Mouse (Mus musculus): ENCODE results near the gene Adcy1. TPM values are rescaled to one million over a fixed set of nuclear protein-coding genes. Genes with fewer than 3 reads are reported as not detected.

The Adcy1 gene
- polyA plus RNA-seq, 1 experiment from 2014 or later, result 17.2 TPM

GRCm38 (mm10) chr11:7179276-7179675 lies 116.0 kb downstream of the Adcy1 start:
- ATAC-seq (ENCODE audit: low FRiP score) (no peak), DNase-seq (ENCODE audit: low spot score) (no peak)
- Histone ChIP-seq H3K4me3 (replicated peaks; ENCODE audit: low read length) (no peak overlapping the region), H3K27me3 (ENCODE audit: control insufficient read depth, insufficient read depth, low read length) (no peaks in the 10 kb centered on the region), H3K9me3 (ENCODE audit: control insufficient read depth, low read length) (no peaks in the 10 kb centered on the region), H3K4me2 (replicated peaks) (no peak overlapping the region), H3K27ac (no peak overlapping the region), H3K36me3 (replicated peaks; ENCODE audit: control insufficient read depth, insufficient read depth) (no peaks in the 10 kb centered on the region), H3K4me1 (replicated peaks; ENCODE audit: control insufficient read depth, insufficient read depth, low read length) (peaks cover 4% of the 10 kb centered on the region; the same call in 1 of the 2 replicates), H3K9ac (no peak overlapping the region)
- WGBS, result 89% methylated on average over 2 of the region's 2 CpGs

DNA sequence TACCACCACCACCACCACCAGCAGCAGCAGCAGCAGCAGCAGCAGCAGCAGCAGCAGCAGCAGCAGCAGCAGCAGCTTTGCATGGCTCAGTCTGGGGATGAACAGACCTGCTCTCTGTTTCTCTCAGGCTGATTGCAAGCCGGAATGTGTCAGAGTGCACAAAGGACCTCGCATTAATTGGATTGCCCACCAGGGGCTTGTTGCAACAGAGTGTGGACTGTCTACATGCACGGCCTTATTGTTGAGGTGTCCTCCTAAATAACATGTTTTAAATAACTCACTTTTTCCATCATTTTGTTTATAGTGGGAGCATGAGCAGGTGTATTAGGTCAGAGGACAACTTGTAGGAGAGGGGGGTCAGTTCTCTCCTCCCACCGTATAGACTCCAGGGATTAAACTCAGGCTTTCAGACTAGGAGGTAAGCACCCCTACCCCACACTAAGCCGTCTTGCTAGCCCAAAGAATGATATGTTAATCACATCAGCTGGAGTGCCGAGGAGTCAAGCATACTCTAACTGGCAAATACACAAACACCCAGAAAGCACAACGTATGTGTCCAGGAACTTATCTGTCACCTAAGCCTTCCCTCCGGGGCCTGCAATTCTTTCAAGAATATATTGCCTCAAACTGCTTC lies 119.2 kb downstream of the Adcy1 start:
- no peaks in the 10 kb centered on the region for H3K9me3 ChIP-seq (ENCODE audit: control insufficient read depth, low read length)
- H3K27me3 ChIP-seq (ENCODE audit: control insufficient read depth, insufficient read depth, low read length), result no peaks in the 10 kb centered on the region
- H3K4me1 ChIP-seq (replicated peaks; ENCODE audit: control insufficient read depth, insufficient read depth, low read length), result peaks cover 4% of the 10 kb centered on the region; the same call in 1 of the 2 replicates
- no peak overlapping the region for H3K4me2 ChIP-seq (replicated peaks)
- no peak overlapping the region for H3K9ac ChIP-seq
- ATAC-seq (ENCODE audit: low FRiP score) (peak; percentile 68), DNase-seq (ENCODE audit: low spot score) (no peak)
- H3K4me3 ChIP-seq (replicated peaks; ENCODE audit: low read length), result no peak overlapping the region
- no peaks in the 10 kb centered on the region for H3K36me3 ChIP-seq (replicated peaks; ENCODE audit: control insufficient read depth, insufficient read depth)
- H3K27ac ChIP-seq, result no peak overlapping the region
- 24% methylated on average over 8 of the region's 8 CpGs for WGBS

DNA sequence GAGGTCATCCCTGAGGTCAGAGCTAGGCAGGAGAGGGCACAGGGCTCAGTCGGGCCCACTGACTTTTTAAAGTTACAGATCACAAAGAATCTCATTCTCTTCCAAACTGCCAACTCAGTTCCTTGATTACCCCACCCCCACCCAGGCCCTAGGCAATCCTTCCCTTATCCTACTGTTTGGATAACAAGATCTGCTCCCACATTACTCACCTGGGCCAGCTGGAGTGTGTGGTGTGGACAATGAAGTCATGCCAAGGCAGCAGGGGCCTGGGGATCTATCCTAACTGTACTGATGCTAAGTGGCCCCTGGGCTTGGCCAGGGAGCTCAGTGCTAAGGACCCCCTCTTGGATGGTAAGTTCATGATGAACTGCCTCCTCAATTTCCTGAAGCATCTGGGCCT lies 121.1 kb downstream of the Adcy1 start:
- Histone ChIP-seq H3K9ac (no peak overlapping the region), H3K27me3 (ENCODE audit: control insufficient read depth, insufficient read depth, low read length) (no peaks in the 10 kb centered on the region), H3K4me1 (replicated peaks; ENCODE audit: control insufficient read depth, insufficient read depth, low read length) (peaks cover 4% of the 10 kb centered on the region; the same call in 1 of the 2 replicates), H3K27ac (no peak overlapping the region), H3K9me3 (ENCODE audit: control insufficient read depth, low read length) (no peaks in the 10 kb centered on the region), H3K4me3 (replicated peaks; ENCODE audit: low read length) (no peak overlapping the region), H3K4me2 (replicated peaks) (no peak overlapping the region), H3K36me3 (replicated peaks; ENCODE audit: control insufficient read depth, insufficient read depth) (no peaks in the 10 kb centered on the region)
- no peak for ATAC-seq (ENCODE audit: low FRiP score)
- DNase-seq (ENCODE audit: low spot score), result no peak
- 6% methylated on average over 1 of the region's 1 CpGs for WGBS

DNA sequence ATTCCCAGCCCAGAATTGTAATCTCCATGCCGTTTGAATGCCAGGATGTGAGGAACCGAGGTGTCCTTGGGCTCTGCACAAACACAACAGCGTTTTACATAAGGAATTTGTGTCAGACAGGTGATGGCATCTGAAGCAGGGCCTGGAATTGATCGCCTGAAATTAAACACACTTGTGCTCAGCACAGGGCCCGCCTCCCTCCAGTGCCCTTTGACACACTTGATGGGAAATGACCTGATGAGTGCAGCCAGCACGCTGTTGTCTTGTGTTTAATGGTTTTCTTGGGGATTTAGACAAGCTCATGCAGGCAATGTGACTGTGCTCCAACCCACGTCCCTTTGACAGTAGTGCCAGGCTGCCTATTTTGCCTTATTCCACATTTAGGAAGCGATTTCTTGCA lies 124.2 kb downstream of the Adcy1 start:
- WGBS, result 73% methylated on average over 8 of the region's 8 CpGs
- ATAC-seq (ENCODE audit: low FRiP score) (no peak), DNase-seq (ENCODE audit: low spot score) (no peak)
- Histone ChIP-seq H3K27ac (no peak overlapping the region), H3K4me2 (replicated peaks) (no peak overlapping the region), H3K27me3 (ENCODE audit: control insufficient read depth, insufficient read depth, low read length) (no peaks in the 10 kb centered on the region), H3K36me3 (replicated peaks; ENCODE audit: control insufficient read depth, insufficient read depth) (no peaks in the 10 kb centered on the region), H3K4me3 (replicated peaks; ENCODE audit: low read length) (no peak overlapping the region), H3K9ac (no peak overlapping the region), H3K4me1 (replicated peaks; ENCODE audit: control insufficient read depth, insufficient read depth, low read length) (no peaks in the 10 kb centered on the region; the same call in 1 of the 2 replicates), H3K9me3 (ENCODE audit: control insufficient read depth, low read length) (no peaks in the 10 kb centered on the region)

GRCm38 (mm10) chr11:7188469-7188868 lies 125.2 kb downstream of the Adcy1 start, which contains the start of gene Gm11985:
Gene Gm11985, minus strand, starts transcription at chr11:7188569.
- no peaks in the 10 kb centered on the region for H3K9me3 ChIP-seq (ENCODE audit: control insufficient read depth, low read length)

GRCm38 (mm10) chr11:7192710-7193109 lies 129.4 kb downstream of the Adcy1 start:
- Histone ChIP-seq H3K27ac (no peak overlapping the region), H3K9ac (no peak overlapping the region), H3K27me3 (ENCODE audit: control insufficient read depth, insufficient read depth, low read length) (no peaks in the 10 kb centered on the region), H3K4me2 (replicated peaks) (no peak overlapping the region), H3K4me3 (replicated peaks; ENCODE audit: low read length) (no peak overlapping the region), H3K36me3 (replicated peaks; ENCODE audit: control insufficient read depth, insufficient read depth) (no peaks in the 10 kb centered on the region), H3K9me3 (ENCODE audit: control insufficient read depth, low read length) (no peaks in the 10 kb centered on the region), H3K4me1 (replicated peaks; ENCODE audit: control insufficient read depth, insufficient read depth, low read length) (no peaks in the 10 kb centered on the region)
- no peak for ATAC-seq (ENCODE audit: low FRiP score)
- WGBS, result 78% methylated on average over 6 of the region's 6 CpGs
- DNase-seq (ENCODE audit: low spot score), result no peak

More at GRCm38 (mm10) chr11:7188469-7188868, 125.2 kb downstream of the Adcy1 start, which contains the start of gene Gm11985:
- H3K4me1 ChIP-seq (replicated peaks; ENCODE audit: control insufficient read depth, insufficient read depth, low read length), result no peaks in the 10 kb centered on the region
- no peak within 1 kb of the TSS for H3K9ac ChIP-seq
- DNase-seq (ENCODE audit: low spot score) (no peak), ATAC-seq (ENCODE audit: low FRiP score) (0 out of 2 replicates have a peak, but pooled peaks have one; percentile 7)
- no peak within 1 kb of the TSS for H3K4me3 ChIP-seq (replicated peaks; ENCODE audit: low read length)
- H3K4me2 ChIP-seq (replicated peaks), result no peak within 1 kb of the TSS
- H3K27me3 ChIP-seq (ENCODE audit: control insufficient read depth, insufficient read depth, low read length), result no peaks in the 10 kb centered on the region
- no peaks in the 10 kb centered on the region for H3K36me3 ChIP-seq (replicated peaks; ENCODE audit: control insufficient read depth, insufficient read depth)
- H3K27ac ChIP-seq, result no peak within 1 kb of the TSS
- 94% methylated on average over 12 of the region's 13 CpGs for WGBS

DNA sequence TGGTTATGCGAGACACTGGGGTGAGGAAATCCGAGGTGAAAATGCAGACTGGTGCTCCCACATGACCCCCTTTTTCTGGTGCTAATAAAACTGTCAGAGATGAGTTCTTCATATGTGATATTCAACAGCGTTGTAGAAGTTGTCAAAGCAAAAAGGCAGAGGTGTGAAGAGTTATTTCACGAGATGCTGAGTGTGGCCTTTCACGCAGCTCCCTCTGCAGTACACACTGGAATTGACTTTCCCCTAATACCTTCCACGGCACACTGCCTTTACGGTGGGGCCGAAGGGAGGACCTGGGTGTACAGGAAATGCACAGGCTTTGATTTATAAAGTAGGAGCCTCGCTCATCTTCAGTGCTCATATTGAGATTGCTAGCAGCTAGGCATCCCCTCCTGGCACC lies 129.8 kb downstream of the Adcy1 start:
- no peak overlapping the region for H3K4me3 ChIP-seq (replicated peaks; ENCODE audit: low read length)
- H3K27me3 ChIP-seq (ENCODE audit: control insufficient read depth, insufficient read depth, low read length), result no peaks in the 10 kb centered on the region
- no peak overlapping the region for H3K9ac ChIP-seq
- no peaks in the 10 kb centered on the region for H3K36me3 ChIP-seq (replicated peaks; ENCODE audit: control insufficient read depth, insufficient read depth)
- H3K4me2 ChIP-seq (replicated peaks), result no peak overlapping the region
- H3K9me3 ChIP-seq (ENCODE audit: control insufficient read depth, low read length), result no peaks in the 10 kb centered on the region
- ATAC-seq (ENCODE audit: low FRiP score) (no peak), DNase-seq (ENCODE audit: low spot score) (no peak)
- WGBS, result 81% methylated on average over 9 of the region's 9 CpGs
- H3K4me1 ChIP-seq (replicated peaks; ENCODE audit: control insufficient read depth, insufficient read depth, low read length), result no peaks in the 10 kb centered on the region
- H3K27ac ChIP-seq, result no peak overlapping the region

DNA sequence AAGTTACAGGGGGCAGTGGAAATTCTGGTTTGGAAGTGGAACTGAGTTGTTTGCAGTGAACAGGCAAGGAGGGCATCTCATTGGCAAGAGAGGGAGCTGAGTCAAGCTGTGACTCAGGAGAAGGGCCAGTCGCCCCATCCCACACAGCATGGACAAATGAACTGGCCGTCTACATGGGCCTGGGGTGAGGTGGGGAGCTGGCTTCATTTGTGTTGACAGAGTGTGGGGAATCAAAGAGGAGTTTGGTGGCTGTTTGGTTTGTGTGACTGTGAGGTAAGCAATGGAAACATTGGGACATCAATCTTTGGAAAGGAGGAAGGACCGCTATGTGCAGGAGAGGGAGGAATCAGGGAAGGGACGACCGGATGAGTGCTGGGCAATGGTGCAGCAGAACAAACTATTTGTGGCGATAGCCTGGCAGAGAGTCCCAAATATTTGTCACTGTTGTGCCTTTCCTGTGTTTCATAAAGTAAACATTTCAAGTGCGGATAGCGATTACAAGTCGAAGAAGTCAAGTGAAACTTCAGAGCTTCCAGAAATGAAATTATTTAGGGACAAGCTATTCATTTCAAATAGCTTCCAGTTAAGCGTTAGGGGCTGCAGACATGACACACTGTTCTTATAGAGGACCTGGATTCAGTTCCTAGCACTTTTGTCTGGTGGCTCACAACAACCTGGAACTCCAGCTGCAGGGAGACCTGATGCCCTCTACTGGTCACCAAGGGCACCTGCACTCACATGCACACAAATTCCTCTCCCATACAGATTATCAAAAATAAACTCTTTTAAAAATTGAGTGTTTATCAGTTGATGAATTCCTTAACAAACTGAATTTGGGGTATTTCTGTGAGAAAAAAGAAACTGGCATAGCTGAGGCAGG lies 131.4 kb downstream of the Adcy1 start:
- ATAC-seq (ENCODE audit: low FRiP score), result no peak
- WGBS, result 95% methylated on average over 10 of the region's 10 CpGs
- H3K9me3 ChIP-seq (ENCODE audit: control insufficient read depth, low read length), result no peaks in the 10 kb centered on the region
- no peak overlapping the region for H3K9ac ChIP-seq
- H3K4me2 ChIP-seq (replicated peaks), result no peak overlapping the region
- no peaks in the 10 kb centered on the region for H3K27me3 ChIP-seq (ENCODE audit: control insufficient read depth, insufficient read depth, low read length)
- H3K27ac ChIP-seq, result no peak overlapping the region
- H3K4me1 ChIP-seq (replicated peaks; ENCODE audit: control insufficient read depth, insufficient read depth, low read length), result no peaks in the 10 kb centered on the region
- H3K4me3 ChIP-seq (replicated peaks; ENCODE audit: low read length), result no peak overlapping the region
- DNase-seq (ENCODE audit: low spot score), result no peak
- no peaks in the 10 kb centered on the region for H3K36me3 ChIP-seq (replicated peaks; ENCODE audit: control insufficient read depth, insufficient read depth)

DNA sequence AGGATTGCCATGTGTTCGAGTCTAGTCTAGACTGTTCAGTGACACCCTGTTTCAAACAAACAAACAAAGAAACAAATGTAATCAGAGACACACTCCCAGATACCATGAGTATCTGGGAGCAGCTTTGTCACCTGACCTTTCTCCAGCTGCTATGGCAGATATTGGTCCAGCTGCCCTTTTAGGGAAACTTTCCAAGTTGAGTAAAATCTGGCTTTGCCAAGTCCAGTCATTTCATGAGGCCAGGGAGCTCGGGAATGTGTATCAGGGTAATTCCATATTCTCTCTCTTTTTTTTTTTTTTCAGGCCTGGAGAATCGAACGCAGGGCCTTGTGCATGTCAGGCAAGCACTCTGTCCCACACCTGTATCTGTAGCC lies 132.0 kb downstream of the Adcy1 start:
- H3K27ac ChIP-seq, result no peak overlapping the region
- H3K4me3 ChIP-seq (replicated peaks; ENCODE audit: low read length), result no peak overlapping the region
- no peak overlapping the region for H3K4me2 ChIP-seq (replicated peaks)
- DNase-seq (ENCODE audit: low spot score) (no peak), ATAC-seq (ENCODE audit: low FRiP score) (no peak)
- H3K9ac ChIP-seq, result no peak overlapping the region
- H3K36me3 ChIP-seq (replicated peaks; ENCODE audit: control insufficient read depth, insufficient read depth), result no peaks in the 10 kb centered on the region
- H3K9me3 ChIP-seq (ENCODE audit: control insufficient read depth, low read length), result no peaks in the 10 kb centered on the region
- no peaks in the 10 kb centered on the region for H3K4me1 ChIP-seq (replicated peaks; ENCODE audit: control insufficient read depth, insufficient read depth, low read length)
- 92% methylated on average over 4 of the region's 4 CpGs for WGBS
- H3K27me3 ChIP-seq (ENCODE audit: control insufficient read depth, insufficient read depth, low read length), result no peaks in the 10 kb centered on the region

Measured in hindbrain, embryonic 14.5 days (tissue).